Mouse (Mus musculus) MN1 (cell line): ENCODE results near the gene Kank1.

Experiments used
- DNase-seq: peaks from one replicate; pipeline ENCODE4 v3.0.0-alpha.2; 2016; ENCODE audit warnings: low spot score

The Kank1 gene

DNA sequence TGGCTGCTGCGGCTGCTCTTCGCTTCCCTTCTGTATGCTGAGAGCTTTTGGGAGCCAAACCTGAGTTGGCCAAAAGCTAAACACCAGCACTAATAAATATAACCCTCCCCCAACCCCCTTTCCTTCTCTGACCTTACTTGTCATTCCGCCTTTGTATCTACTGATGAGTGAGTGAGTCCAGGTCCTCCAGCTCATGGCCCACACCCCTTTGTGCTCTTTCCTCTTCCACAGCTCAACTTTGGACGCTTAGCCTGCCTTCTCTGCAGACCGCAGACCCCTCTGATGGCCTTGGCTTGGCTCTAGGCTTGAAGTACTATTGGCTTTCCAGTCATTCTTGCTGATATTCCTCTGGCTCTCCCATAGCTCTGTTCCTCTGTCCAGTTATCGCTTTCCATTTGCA lies 16.4 kb downstream of the Kank1 start:
- no peak for DNase-seq

GRCm38 (mm10) chr19:25253628-25254027 lies 16.9 kb downstream of the Kank1 start:
- no peak for DNase-seq

GRCm38 (mm10) chr19:25258321-25258720 lies 21.5 kb downstream of the Kank1 start:
- DNase-seq, result no peak

GRCm38 (mm10) chr19:25266181-25266580 lies 29.4 kb downstream of the Kank1 start:
- DNase-seq, result no peak

DNA sequence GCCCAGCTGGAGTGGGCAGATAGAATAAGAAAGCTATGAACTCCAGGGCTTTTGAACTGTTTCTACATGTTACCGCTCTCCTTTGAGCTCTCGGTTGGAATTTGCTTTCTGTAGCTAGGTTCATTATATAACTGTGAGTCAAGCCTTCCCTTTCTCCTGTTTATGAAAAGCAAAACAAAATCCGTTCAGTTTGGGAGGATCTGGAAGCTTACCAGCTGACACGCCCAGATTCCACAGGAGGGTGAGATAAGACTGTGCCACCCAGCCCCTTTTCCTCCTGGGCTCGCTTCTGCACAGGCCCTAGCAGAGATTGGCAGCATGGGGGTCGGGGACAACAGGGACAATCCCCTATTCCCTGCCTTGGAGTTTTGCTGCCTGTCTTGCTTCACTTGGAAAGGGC lies 30.5 kb downstream of the Kank1 start:
- no peak for DNase-seq

DNA sequence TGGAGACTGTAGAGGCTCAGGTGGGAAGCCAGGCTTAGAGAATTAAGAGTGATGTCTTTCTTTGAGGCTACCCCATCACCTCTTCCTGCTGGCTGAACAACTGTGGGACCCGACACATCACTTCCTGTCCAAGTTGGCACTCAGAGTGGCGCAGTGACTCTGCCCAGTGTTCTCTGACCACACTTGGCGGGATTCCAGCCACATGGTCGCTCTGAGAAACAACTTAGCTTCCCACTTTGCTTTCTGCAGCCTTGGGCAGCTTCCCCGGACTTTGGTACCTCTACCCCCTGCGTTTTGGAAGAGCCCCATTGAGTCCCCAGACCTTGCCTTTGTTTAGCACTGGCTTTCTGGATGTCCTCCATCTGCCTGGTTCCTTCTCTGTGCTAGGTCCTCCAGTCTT lies 31.8 kb downstream of the Kank1 start:
- no peak for DNase-seq

DNA sequence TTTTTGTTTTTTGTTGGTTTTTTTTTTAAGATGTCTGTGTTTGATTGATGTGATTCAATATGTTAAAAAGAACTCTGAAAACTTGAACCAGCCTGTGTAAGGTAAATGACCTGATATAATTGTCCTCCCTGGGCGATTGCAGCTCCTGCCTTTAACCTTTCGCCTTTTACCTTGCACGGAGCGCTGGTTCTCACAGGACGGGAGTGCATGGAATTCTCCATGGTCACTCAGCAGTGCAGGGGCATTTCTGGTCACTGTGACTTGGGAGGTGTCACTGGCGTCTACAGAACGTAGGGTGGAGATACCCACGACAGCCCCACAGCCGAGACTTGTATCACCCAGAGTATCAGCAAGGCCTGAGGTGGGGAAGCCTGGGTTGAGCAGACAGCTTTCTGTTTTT lies 34.8 kb downstream of the Kank1 start:
- no peak for DNase-seq

DNA sequence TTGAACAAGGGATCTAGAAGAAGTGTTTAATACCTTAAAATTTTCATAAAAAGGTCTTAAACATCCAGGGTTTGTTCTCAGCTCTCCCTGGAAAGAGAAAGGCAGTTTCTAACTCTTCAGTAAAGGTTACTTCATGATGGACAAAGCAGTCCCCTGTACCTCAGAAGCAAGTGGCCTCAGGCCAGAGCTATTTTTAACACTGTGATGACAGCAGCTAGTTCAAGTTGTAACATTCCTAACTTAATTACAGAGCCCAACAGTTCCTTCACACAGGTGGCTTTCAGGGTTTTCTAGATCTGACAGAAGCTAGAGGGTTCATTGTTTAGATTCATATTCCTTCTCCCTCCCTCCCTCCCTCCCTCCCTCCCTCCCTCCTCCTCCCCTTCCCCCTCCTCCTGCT lies 36.4 kb downstream of the Kank1 start:
- DNase-seq, result no peak

DNA sequence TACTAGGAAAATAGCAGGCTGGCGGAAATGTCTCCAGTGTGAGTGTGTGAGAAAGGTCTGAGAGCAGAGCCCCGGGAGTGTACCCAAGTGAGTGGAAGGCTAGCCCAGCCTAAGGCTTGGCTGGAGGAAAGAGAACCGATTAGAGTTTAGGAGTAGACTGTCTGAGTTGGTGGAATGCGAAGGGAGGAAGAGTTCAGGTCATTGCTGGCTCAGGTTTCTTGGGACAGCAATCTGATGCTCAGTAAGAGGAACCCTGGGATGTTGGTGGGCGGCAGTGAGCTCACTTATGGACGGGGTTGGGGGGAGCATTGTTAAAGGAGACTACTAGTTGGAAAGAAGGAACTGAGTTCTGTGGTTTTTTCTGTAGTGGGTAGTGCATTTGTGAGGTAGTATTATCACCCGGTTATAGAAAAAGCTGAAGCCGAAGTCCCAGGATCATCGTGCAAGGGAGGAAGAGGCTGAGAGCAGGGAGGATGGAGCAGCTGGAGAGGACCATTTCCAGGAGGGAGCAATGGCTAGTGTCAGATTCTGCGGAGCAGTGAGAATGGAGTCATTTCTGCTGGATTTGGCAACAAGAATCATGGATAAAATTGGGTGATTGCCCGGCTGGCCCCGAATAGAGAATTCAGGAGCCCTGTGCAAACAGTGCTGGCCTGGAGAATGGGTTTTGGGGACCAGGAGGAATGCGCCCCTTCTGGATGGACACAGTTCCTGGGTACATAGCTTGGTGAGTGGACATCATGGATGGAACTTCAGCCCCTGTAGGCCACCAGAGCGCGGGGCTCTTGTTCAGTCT lies 40.0 kb downstream of the Kank1 start:
- no peak for DNase-seq

GRCm38 (mm10) chr19:25277761-25278160 lies 41.0 kb downstream of the Kank1 start:
- DNase-seq, result no peak

- no peak for DNase-seq
These were observed 42.8 kb downstream of the Kank1 start for GRCm38 (mm10) chr19:25279603-25280002.

DNA sequence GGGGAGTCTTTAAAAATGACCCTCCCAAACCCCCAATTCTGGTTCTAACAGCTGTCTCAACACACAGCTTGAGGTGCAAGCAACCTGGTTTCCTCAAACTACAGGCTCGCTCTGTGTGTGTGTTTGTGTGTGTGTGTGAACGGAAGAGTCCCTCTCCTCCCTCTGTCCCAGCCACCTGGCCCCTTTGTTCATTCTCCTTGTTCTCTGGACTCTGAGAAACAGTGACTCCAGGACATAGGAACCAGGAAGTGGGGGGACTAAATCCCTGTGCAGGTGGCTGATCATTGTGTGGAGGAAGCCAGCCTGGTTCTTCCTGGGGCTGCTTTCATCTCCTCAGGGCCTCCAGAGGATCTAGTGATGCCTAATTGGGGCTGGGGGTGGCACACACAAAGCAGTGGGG lies 46.9 kb downstream of the Kank1 start:
- no peak for DNase-seq

DNA sequence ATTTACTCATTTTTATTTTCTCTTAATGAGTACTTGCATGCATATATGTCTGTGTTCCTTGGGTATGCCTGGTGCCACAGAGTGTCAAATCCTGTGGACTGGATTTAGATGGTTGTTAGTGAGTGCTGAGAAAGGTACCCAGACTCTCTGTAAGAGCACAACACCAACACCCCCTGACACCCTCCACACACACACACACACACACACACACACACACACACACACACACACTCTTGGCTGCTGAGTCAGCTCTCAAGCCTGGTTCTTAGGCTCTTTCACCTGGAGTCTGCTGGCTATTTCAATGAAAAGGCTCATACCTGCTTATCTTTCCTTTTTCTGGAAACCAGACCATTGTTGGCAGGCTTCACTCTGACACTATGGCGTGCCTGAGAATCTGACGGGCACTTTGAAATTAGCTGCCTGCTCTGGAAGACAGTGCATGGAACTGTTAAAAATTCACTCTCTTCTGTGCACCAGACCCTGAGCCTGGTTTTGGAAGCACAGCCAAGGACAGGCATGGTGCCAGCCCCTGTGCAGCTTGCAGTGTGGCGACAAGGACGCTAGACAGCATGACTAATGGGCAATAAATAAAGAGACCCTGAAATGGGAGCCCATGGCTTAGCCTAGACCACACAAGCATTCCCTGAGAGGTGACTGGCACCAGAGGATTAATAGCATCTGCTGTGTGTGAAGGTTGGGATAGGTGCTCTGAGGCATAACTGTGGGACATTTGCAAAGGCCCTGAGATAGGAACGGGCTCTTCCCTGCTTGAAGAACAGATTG lies 49.2 kb downstream of the Kank1 start:
- DNase-seq, result no peak

DNA sequence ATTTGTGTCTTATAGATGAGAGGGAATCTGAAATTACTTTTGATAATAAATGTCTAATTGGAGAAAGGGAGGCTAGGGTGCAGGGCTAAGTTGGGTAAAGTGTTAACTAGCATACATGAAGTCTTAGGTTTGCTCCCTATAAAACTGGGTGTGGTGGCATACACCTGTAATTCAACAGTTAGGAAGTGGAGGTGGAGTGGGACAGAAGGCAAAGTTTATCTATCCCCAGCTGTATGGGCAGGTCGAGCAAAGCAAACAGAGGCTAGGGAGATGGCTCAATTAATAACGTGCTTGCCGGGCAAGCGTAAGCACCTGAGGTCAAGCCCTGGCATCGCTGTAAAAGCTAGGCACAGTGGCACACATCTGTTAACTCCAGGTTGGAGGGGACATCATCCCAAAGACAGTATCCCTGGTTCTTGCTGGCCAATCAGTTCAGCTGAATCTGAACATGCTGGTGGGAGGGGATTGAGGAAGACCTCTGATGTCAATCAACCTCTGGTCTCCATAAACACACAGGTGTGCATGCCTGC lies 54.3 kb downstream of the Kank1 start:
- DNase-seq, result no peak

- no peak for DNase-seq
These were observed 58.4 kb downstream of the Kank1 start for GRCm38 (mm10) chr19:25295207-25295606.

DNA sequence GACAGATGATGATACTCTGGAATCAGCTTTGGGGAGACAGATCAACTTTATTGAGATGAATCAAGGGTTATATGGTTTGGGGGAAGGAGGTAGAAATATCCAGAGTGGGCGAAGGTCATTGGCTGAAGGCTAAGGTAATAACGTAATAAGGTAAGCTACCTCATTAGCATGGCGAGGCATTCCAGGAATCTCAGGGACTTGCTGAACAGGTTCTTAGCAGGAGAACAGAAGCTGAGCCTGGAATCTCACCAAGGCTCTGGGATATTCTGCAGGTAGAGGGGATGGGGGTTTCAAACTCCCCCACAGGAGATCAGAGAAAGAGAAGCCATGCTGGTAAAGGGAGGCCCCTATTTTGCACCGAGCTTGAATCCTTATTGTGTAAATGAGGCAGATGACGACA lies 60.5 kb downstream of the Kank1 start:
- DNase-seq, result no peak

- no peak for DNase-seq
These were observed 63.3 kb downstream of the Kank1 start for GRCm38 (mm10) chr19:25299852-25300670.

- DNase-seq, result no peak
These were observed 64.4 kb downstream of the Kank1 start for GRCm38 (mm10) chr19:25301189-25301588.

GRCm38 (mm10) chr19:25306277-25306676 lies 69.5 kb downstream of the Kank1 start:
- DNase-seq, result no peak

DNA sequence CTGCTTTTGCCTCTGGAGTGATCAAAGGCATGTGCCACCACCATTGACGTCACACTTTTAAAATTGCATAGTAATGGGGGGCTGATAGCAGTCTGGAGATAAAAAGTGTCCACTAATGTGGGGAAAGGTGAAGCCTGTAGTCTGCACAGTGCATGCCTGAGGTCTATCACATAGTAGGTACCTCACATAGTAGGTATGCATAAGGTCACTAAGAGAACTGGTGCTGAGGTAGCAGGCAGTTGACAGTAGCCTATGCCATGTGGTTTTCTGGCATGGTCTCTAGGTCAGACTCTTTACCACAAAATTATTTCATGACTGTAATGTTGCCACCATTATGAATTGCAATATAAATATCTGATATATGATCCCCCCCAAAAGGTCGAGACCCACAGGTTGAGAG lies 71.4 kb downstream of the Kank1 start:
- no peak for DNase-seq

- no peak for DNase-seq
These were observed 72.0 kb downstream of the Kank1 start for GRCm38 (mm10) chr19:25308763-25309162.

DNA sequence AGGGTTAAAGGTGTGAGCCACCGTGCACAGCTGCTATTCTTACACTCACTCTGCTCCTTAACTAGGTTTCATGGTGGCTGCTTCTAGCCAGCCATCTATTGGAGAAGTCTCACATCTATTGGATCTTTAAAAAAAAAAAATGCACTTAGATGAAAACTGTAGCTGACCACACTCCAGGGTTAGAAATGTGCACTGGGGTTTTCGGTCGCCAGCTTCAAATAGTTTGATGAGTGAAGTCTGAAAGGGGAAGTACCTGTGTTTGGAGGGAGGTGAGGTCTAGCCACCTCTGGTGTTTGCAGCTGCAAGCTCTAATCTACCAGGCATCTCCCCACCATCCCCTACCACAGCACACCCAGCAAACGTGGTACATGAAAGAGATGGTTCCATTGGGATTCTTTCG lies 74.2 kb downstream of the Kank1 start:
- no peak for DNase-seq
